Mouse (Mus musculus): Measurements from ENCODE around the gene Hinfp. TPM values are rescaled to one million over a fixed set of nuclear protein-coding genes. Genes with fewer than 3 reads are reported as not detected.
"Not testable (repeated sequence)": the region's sequence is repeated elsewhere in the genome, so short reads cannot be mapped to it uniquely, and the experiment has no call there.

Gene Hinfp
- total RNA-seq, 2 experiments from 2014 or later: 11.0 to 11.4 TPM

- intact Hi-C loops (cut with DNase I): no loop called here
Measured at GRCm38 (mm10) chr9:44314910-44315309, 9.4 kb upstream of the Hinfp start.

GRCm38 (mm10) chr9:44314257-44314547, 8.7 kb upstream of the Hinfp start:
- intact Hi-C loops (cut with DNase I): no loop called here

More at GRCm38 (mm10) chr9:44314910-44315309, 9.4 kb upstream of the Hinfp start:
- DNase-seq: no peak

DNA sequence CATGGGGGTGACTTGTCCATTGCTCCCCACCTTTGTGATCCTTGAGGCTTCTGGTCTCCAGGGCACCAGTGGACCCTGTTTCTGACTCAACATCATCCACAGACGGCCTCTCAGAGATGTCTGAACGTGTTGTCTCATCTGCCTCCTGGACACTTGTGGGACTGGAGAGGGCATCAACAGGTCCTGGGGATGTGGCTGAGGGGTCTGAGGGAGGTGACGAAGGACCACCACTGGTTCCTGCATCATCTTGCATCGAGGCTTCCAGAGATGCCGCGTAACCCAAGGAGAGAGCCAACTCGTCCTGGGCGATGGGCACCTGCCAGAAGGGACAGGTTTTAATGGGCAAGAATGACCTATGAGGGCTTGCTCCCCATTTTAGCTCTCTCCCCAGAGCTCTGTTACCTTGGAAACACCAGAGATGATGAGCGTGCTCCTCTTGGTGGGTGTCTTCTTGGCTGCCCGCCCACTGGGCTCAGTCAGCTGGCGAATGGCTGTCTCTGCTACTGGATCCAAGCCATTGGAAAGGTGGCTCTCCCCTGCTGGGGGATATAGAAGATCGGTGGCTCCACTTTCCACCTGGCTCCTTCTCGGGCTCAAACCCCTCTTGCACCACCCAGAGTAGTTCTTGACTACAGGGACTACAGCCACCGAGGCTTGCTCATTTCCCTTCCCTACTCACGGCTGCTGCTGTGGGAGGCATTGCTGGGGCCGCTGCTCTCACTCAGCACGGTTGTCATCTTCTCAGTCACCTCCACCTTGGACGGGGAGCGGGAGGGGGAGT, 8.2 kb upstream of the Hinfp start:
- intact Hi-C loops (cut with DNase I): no loop called here
- no peak for DNase-seq

More at GRCm38 (mm10) chr9:44314257-44314547, 8.7 kb upstream of the Hinfp start:
- no peak for DNase-seq

GRCm38 (mm10) chr9:44311136-44312134, 6.0 kb upstream of the Hinfp start:
- peak; percentile 41 to 54 for DNase-seq
- intact Hi-C loops (cut with DNase I): no loop called here

DNA sequence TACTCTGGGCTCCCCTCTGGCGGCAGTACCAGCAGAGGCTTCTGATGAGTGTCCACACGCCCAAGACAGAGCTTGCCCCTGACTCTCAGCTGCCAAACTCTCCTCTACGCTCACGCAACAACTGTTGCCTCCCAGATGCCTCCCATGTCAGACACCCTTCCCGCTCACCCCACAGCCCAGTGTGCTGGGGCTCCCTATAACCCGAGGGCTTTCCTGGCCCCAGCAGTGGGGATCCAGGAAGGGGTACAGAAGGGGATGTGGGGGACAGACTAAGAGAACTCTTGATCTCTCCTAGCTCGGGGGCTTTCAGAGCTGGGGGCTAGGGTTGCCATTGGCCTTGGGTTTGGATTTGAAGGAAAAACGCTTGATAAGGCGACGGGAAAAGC, 5.3 kb upstream of the Hinfp start:
- intact Hi-C loops (cut with DNase I): no loop called here
- peak in 1 of 2 experiments; percentile 16 for DNase-seq

DNA sequence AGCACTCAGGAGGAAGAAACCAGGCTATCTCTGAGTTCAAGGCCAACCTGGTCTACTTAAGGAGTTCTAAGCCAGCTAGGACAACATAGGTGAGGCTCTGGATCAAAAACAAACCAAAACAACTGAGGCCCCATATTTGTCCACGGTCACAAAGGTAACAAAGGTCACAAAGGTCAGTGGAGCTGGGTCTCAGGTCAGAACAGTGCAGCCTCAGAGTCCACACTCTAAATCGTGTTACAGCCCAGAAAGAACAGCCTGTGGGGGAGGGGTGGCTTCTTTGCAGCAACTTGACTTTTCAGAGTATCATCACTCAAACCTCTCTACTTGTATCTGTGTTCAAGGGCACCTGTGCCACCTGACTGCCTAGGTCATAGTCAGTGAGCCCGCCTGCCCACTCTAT, 4.3 kb upstream of the Hinfp start:
- intact Hi-C loops (cut with DNase I): no loop called here
- no peak for DNase-seq

DNA sequence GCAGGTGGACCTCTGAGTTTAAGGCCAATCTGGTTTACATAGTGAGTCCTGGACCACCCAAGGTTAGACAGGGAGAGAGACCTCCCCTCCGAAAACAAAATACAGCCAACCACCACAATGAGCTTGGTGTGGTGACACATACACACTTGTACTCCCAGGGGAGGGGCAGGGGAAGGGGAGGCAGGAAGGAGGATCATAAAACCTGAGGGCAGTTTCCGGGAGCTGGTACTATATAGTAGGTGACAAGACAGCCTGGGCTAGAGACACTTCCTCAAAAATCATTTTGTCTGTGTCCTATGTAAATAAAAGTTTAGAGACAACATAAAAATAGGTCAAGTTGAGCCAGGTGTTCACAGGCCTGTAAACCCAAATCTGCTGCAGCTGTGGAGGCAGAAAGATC, 1.8 kb upstream of the Hinfp start:
- no peak for DNase-seq
- intact Hi-C loops (cut with DNase I): loop anchor here (2.0 kb wide), 1 partner anchor 20 kb away; the partner anchor contains the start of gene Dpagt1

DNA sequence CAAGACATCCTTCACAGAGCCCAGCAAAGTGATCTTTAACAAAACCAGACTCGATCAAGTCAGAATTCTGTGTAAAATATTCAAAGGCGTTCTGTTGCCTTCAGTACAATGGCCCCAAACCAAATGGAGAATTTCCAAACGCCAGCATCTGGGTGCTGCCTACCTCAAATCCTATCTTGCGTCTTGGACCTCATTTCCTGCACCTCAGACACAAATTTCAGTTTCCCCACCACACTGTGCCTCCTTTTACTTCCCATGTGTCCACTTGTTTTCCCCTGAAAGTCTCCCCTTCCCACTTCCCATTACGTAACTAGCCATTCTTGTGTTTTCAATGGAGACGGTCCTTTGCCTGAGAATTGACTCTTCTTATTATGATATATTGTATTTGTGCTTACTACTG, 1.1 kb upstream of the Hinfp start:
- no peak for DNase-seq
- intact Hi-C loops (cut with DNase I): loop anchor here (2.0 kb wide), 1 partner anchor 20 kb away; the partner anchor contains the start of gene Dpagt1

GRCm38 (mm10) chr9:44300001-44300400, 5.5 kb downstream of the Hinfp start:
- intact Hi-C loops (cut with DNase I): loop anchor here (5.0 kb wide), 1 partner anchor 37 kb away; no protein-coding TSS in a partner anchor

GRCm38 (mm10) chr9:44292490-44292889, 13.0 kb downstream of the Hinfp start:
- intact Hi-C loops (cut with DNase I): no loop called here
- peak; percentile 41 to 42 for DNase-seq

More at GRCm38 (mm10) chr9:44300001-44300400, 5.5 kb downstream of the Hinfp start:
- DNase-seq: not testable (repeated sequence)

- intact Hi-C loops (cut with DNase I): no loop called here
- DNase-seq: no peak
Measured at GRCm38 (mm10) chr9:44288959-44289291, 16.5 kb downstream of the Hinfp start.

DNA sequence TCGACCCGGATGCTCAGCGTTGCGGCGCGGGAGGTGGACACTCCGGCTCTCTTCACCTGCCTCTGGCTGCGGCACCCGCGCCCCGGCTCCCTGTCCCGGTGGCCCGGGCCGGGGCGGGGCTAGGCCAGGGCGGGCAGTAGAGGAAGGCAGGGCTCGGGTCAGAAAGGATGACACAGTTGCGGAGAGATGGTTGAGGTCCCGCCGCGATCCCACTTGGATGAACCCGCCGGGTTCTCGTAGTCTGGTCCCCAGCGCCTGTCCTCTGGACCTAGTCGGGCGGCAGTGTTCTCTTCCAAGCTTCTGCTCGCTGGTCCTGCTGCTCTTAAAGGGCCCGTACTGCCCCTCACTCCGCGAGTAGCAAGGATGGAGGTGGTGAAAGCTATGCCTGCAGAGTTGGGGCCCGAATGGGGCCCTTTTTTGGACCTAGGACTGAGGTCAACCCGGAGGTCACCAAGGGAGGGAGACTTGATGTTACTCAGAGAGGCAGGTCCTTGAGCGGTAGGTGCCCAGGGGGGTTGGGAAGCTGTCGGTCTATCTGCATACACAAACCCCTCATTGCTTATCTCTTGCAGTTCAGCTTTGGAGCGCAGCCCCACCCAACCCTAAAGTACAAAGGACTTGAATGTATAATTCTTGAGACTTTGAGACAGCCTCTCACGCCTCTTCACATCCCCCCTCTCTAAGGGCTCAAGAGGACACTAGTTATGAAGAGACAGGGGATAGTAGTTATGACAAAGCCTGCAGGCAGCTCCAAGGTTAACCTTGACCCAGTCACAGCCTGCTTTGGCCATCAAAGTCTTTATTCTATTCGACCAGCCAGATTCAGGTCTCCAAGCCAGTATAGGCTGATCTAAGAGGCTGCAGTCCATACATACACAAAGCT, 17.2 kb downstream of the Hinfp start, which contains the start of gene Abcg4:
TSS of gene Abcg4 (minus strand) at position 540 of the 883 bp plus-strand sequence.
- intact Hi-C loops (cut with DNase I): no loop called here
- peak; percentile 29 to 34 for DNase-seq

DNA sequence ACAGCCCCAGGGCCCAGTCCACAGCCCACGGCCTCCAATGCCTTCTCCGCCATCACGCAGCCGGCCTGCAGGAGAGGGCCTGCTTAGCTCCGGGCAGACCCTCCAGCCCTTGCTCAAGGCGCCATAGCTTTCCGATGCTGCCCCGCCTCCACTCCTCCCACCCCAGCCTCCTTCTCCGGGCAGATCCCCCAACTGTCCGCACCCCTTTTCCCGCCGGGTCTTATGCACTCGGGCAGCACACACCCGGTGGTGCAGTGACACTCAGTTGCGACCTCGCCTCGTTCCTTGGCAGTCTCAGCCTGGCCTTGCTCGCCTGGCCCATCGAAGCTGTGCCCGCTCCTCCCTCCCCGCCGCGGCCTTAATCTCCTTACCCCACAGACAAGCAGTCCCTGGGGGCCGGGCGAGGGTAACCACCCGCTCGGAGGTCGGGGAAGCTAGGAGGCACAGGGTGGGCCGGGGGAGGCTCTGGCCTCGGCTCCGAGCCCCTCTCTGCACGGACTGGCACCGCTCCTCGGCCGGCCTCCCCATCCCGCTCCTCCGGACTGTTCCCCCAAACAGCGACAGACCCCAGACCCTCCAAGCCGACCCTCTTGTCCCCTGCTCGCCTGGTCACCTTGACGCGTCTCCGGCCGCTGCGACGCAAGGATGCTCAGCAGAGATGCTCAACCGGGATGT, 17.9 kb downstream of the Hinfp start:
- DNase-seq: peak in 1 of 2 experiments; percentile 18
- intact Hi-C loops (cut with DNase I): no loop called here

GRCm38 (mm10) chr9:44287003-44287400, 18.5 kb downstream of the Hinfp start:
- DNase-seq: no peak
- intact Hi-C loops (cut with DNase I): no loop called here

GRCm38 (mm10) chr9:44286256-44286850, 19.1 kb downstream of the Hinfp start:
- intact Hi-C loops (cut with DNase I): no loop called here
- peak in 1 of 2 experiments; percentile 26 for DNase-seq

- no peak for DNase-seq
- intact Hi-C loops (cut with DNase I): no loop called here
Measured at GRCm38 (mm10) chr9:44283183-44283582, 22.3 kb downstream of the Hinfp start.

GRCm38 (mm10) chr9:44269973-44270372, 35.5 kb downstream of the Hinfp start:
- no peak for DNase-seq
- intact Hi-C loops (cut with DNase I): no loop called here

- intact Hi-C loops (cut with DNase I): no loop called here
Measured at GRCm38 (mm10) chr9:44269077-44269476, 36.4 kb downstream of the Hinfp start.

DNA sequence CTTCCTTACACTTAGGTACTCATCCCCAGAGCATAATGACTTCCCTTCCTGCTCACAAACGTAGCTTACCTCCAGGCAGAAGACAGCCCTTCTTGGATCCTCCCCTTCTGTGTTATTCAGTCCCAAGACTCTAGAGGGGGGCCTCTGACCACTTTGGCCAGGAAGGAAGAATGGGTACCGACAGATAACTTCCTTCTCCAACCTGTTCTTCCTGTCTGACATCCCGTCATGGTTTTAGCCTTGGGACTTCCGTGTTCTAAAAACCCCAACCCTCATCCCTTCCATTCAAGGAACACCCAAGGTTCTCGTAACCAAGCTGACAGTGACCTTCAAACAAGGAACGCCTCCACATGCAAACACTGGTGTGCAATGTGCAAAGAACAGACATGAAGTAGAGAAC, 37.0 kb downstream of the Hinfp start, which contains the start of gene Nlrx1:
TSS of gene Nlrx1 (minus strand) at position 168 of the 400 bp plus-strand sequence.
- intact Hi-C loops (cut with DNase I): no loop called here
- no peak for DNase-seq

More at GRCm38 (mm10) chr9:44269077-44269476, 36.4 kb downstream of the Hinfp start:
- DNase-seq: peak in 1 of 2 experiments; percentile 45
